Mouse (Mus musculus) B cell, adult 62 days (primary cell): ENCODE results near the gene Krcc1. TPM values are rescaled to one million over a fixed set of nuclear protein-coding genes. Genes with fewer than 3 reads are reported as not detected.

Experiments
- total RNA-seq: library from RNA; stranded (reverse); gene quantifications from 4 replicates; pipeline ENCODE4 v1.2.4, GENCODE M21; 2023

Krcc1 gene
- 29.7 to 35.5 TPM (median 33.5 TPM) in 4 replicates for total RNA-seq

DNA sequence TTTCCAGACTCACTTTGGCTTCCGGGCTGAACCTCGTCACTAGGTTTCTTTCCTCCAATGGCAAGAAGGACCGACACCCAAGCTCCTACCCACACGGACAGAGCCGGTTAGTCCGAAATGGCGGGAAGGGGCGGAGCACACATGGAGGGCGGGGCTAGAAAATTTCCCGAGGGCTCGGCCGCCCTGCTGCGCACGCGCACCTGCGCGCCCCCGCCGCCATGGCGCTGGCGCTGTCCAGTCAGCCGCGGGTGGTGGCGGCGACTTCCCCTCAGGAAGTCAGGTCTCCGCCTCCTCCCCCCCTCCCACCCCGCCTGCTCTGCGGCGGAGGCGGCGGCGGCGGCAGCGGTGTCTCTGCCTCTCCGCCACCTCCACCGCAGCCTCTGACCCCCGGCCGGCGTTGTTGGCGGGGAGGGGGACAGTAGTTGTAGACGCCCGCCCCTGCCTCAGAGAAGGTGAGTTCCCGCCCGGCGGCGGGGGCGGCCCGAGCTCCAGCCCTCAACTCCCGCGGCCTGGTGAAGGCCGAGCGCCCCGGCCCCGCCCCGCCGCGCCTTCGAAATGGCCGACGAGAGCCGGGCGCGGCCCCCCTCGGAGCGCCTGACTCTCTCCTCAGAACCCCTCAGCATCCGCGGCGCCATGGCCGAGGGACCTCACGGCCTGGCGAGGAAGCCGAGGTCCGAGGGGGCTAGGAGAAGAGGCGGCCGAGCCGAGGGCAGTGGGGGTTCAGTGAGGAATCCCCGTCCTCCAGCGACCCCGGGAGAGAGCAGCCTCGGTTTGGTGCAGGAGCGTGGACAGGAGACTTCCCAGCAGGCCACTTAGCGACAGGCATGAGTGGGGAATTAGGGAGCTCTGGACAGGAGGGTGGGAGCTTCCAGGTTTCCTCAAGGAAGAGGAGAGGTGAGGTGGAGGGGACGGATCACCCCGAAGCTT lies at the start of gene Krcc1:
TSS of gene Krcc1 (plus strand) at position 289 of the 927 bp plus-strand sequence.

DNA sequence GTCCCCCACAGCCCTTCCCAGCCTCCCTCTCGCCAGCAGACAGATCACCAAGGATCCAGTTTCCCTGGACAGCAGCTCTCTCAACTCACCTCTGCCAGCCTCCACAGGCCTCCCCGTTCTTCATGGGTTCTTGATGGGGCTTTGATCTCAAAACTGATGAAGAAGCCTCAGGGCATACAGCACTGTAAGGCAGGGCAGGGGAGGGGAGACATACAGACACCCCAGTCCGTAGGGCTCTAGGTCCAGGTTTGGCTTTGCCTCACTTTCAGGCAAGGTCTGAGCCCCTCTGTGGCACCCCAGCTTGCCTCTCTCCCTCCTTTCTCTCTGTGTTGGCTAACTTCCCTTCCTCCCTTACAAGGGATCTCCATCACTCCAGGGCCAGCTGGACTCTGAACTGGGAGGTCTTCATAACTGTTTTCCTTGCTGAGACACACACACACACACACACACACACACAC lies 50.4 kb downstream of the Krcc1 start, which contains the start of gene Smyd1:
TSS of gene Smyd1 (minus strand) at position 408 of the 458 bp plus-strand sequence.

DNA sequence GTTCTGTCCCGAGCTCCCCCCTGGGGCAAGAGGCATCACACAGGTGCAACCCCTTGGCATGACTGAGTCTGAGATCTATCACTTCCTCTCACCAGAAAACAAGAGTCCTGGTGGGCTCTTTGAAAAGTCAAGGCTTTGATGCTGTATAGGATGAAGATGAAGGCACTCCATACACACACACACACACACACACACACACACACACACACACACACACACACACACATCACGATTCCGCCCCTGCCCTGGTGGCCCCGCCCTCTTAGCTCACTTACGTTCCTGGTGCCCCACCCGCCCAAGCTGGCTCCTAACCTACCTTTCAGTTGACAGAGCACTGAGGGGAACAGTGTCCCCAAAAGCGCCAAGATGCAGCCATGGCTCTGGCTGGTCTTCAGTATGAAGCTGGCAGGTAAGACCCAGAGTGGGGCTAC lies 51.0 kb downstream of the Krcc1 start, which contains the start of gene Cd8b1:
TSS of gene Cd8b1 (plus strand) at position 298 of the 431 bp plus-strand sequence.

Other genes with a start within 250 kb of the Krcc1 start
- not detected in 4 replicates for gene Thnsl2, start 127.2 kb upstream of the Krcc1 start, total RNA-seq
- not detected in 4 replicates for gene Fabp1, start 71.8 kb upstream of the Krcc1 start, total RNA-seq
- not detected in 4 replicates for gene Smyd1, start 50.6 kb downstream of the Krcc1 start, total RNA-seq
- 0.66 to 1.3 TPM in 2 of 4 replicates, not detected in the others for gene Cd8b1, start 51.1 kb downstream of the Krcc1 start, total RNA-seq
- gene Cd8a, start 101.8 kb downstream of the Krcc1 start, total RNA-seq: 0.27 to 0.52 TPM (median 0.44 TPM) in 4 replicates
- 54.0 to 60.3 TPM (median 55.5 TPM) in 4 replicates for gene Rmnd5a, start 169.0 kb downstream of the Krcc1 start, total RNA-seq
- 29.0 to 30.6 TPM (median 30.0 TPM) in 4 replicates for gene Rnf103, start 222.2 kb downstream of the Krcc1 start, total RNA-seq